In genomic region chr9:83599505-83599904, GRCm38 (mm10) we compare ENCODE assay signal across 11 mouse cellular contexts. TPM values are rescaled to one million over a fixed set of nuclear protein-coding genes. Genes with fewer than 3 reads are reported as not detected.
DNase-seq lines count a peak whose midpoint lies in the region; ATAC-seq and TF ChIP-seq lines count a peak whose summit lies in the region.
"Had no signal": no experiment of that assay in that cellular context is flagged by ENCODE, and none has a peak within 500 bp of the region (broad histone marks: within the 10 kb centered on the region; RNA-seq: fewer than 3 reads in every experiment).

No protein-coding gene starts in this region.

- TF ChIP-seq CTCF in hindbrain, postnatal 0 days (IDR thresholded peaks at IDR 0.05; ENCODE audit: low read depth) = no peak
- no peak for TF ChIP-seq CTCF in midbrain, postnatal 0 days (IDR thresholded peaks at IDR 0.05)

- H3K4me2 ChIP-seq in hindbrain, postnatal 0 days (ENCODE audit: low read depth, low read length) = no peak overlapping the region
- H3K4me2 ChIP-seq in hindbrain, embryonic 11.5 days (replicated peaks; ENCODE audit: low read depth, low read length) = no peak overlapping the region
- H3K4me2 ChIP-seq in midbrain, postnatal 0 days (ENCODE audit: low read depth, low read length, poor library complexity, severe bottlenecking) = no peak overlapping the region
- H3K4me2 ChIP-seq in midbrain, embryonic 15.5 days = no peak overlapping the region
- H3K4me2 ChIP-seq: embryonic facial prominence, embryonic 12.5 days; limb, embryonic 13.5 days had no signal

- H3K27me3 ChIP-seq in hindbrain, postnatal 0 days (ENCODE audit: insufficient read depth, low read length) = no peaks in the 10 kb centered on the region
- H3K27me3 ChIP-seq in hindbrain, embryonic 11.5 days (ENCODE audit: control insufficient read depth, insufficient read depth, low read length) = no peaks in the 10 kb centered on the region
- no peaks in the 10 kb centered on the region for H3K27me3 ChIP-seq in midbrain, postnatal 0 days (ENCODE audit: insufficient read depth, low read length)
- no peaks in the 10 kb centered on the region for H3K27me3 ChIP-seq in midbrain, embryonic 15.5 days (replicated peaks)
- H3K27me3 ChIP-seq in limb, embryonic 10.5 days (ENCODE audit: low read depth, poor library complexity, severe bottlenecking) = no peaks in the 10 kb centered on the region
- H3K27me3 ChIP-seq: embryonic facial prominence, embryonic 12.5 days; limb, embryonic 13.5 days had no signal

- no peaks in the 10 kb centered on the region; the same call in 1 of the 2 replicates for H3K4me1 ChIP-seq in hindbrain, postnatal 0 days (ENCODE audit: insufficient read depth, low read length)
- H3K4me1 ChIP-seq in hindbrain, embryonic 11.5 days (replicated peaks; ENCODE audit: control insufficient read depth, insufficient read depth, low read length) = no peaks in the 10 kb centered on the region
- H3K4me1 ChIP-seq in midbrain, postnatal 0 days (ENCODE audit: insufficient read depth, low read length) = no peaks in the 10 kb centered on the region
- H3K4me1 ChIP-seq in midbrain, embryonic 15.5 days = peaks cover 14% of the 10 kb centered on the region
- peaks cover 8% of the 10 kb centered on the region for H3K4me1 ChIP-seq in limb, embryonic 10.5 days

- DNase-seq in cerebellum, adult 11 months = peak; percentile 17
- no peak for DNase-seq in cerebellum, adult 8-10 months
- DNase-seq in hindbrain, postnatal 0 days (ENCODE audit: low spot score) = peak; percentile 59
- no peak for DNase-seq in hindbrain, embryonic 11.5 days (ENCODE audit: low spot score)
- peak; percentile 48 for DNase-seq in midbrain, postnatal 0 days (ENCODE audit: low spot score)
- no peak for DNase-seq in limb, embryonic 10.5 days (ENCODE audit: low spot score)
- DNase-seq: kidney, adult 18-20 months had no signal

- ATAC-seq in hindbrain, postnatal 0 days = no peak
- no peak for ATAC-seq in hindbrain, embryonic 11.5 days (ENCODE audit: low FRiP score)
- ATAC-seq in midbrain, postnatal 0 days (ENCODE audit: low FRiP score) = no peak
- no peak for ATAC-seq in midbrain, embryonic 15.5 days (replicated peaks)
- ATAC-seq in monocyte, adult 5-6 weeks (replicated peaks; ENCODE audit: insufficient number of reproducible peaks, low FRiP score, low TSS enrichment, poor library complexity, severe bottlenecking) = no peak

- no peak overlapping the region for H3K27ac ChIP-seq in hindbrain, postnatal 0 days
- no peak overlapping the region for H3K27ac ChIP-seq in hindbrain, embryonic 11.5 days (ENCODE audit: low read depth, low read length)
- H3K27ac ChIP-seq in midbrain, postnatal 0 days (ENCODE audit: low read depth, low read length) = no peak overlapping the region
- H3K27ac ChIP-seq in midbrain, embryonic 15.5 days = no peak overlapping the region
- peak overlapping the region; percentile 42; the same call in 1 of the 2 replicates for H3K27ac ChIP-seq in limb, embryonic 10.5 days
- H3K27ac ChIP-seq: limb, embryonic 13.5 days had no signal

- no peak overlapping the region for H3K9ac ChIP-seq in hindbrain, postnatal 0 days (replicated peaks; ENCODE audit: low read length)
- no peak overlapping the region for H3K9ac ChIP-seq in hindbrain, embryonic 11.5 days (ENCODE audit: low read depth, low read length)
- no peak overlapping the region for H3K9ac ChIP-seq in midbrain, postnatal 0 days (replicated peaks; ENCODE audit: low read length, poor library complexity, severe bottlenecking)
- H3K9ac ChIP-seq in midbrain, embryonic 15.5 days = no peak overlapping the region
- H3K9ac ChIP-seq: embryonic facial prominence, embryonic 12.5 days; limb, embryonic 13.5 days had no signal

- no peak overlapping the region for H3K4me3 ChIP-seq in hindbrain, postnatal 0 days (ENCODE audit: low read length)
- H3K4me3 ChIP-seq in hindbrain, embryonic 11.5 days (ENCODE audit: low read depth, low read length) = no peak overlapping the region
- no peak overlapping the region for H3K4me3 ChIP-seq in midbrain, postnatal 0 days (ENCODE audit: low read depth, low read length)
- no peak overlapping the region for H3K4me3 ChIP-seq in midbrain, embryonic 15.5 days
- no peak overlapping the region for H3K4me3 ChIP-seq in limb, embryonic 10.5 days
- H3K4me3 ChIP-seq: embryonic facial prominence, embryonic 12.5 days; limb, embryonic 13.5 days had no signal

- H3K9me3 ChIP-seq in hindbrain, postnatal 0 days (ENCODE audit: low read length) = no peaks in the 10 kb centered on the region
- H3K9me3 ChIP-seq in hindbrain, embryonic 11.5 days (ENCODE audit: control insufficient read depth, low read length) = no peaks in the 10 kb centered on the region
- H3K9me3 ChIP-seq in midbrain, postnatal 0 days (ENCODE audit: low read length) = no peaks in the 10 kb centered on the region
- H3K9me3 ChIP-seq in midbrain, embryonic 15.5 days = no peaks in the 10 kb centered on the region
- H3K9me3 ChIP-seq in limb, embryonic 10.5 days (replicated peaks) = no peaks in the 10 kb centered on the region
- H3K9me3 ChIP-seq: embryonic facial prominence, embryonic 12.5 days; limb, embryonic 13.5 days had no signal

- H3K36me3 ChIP-seq in hindbrain, postnatal 0 days (ENCODE audit: insufficient read depth, low read length) = no peaks in the 10 kb centered on the region
- no peaks in the 10 kb centered on the region for H3K36me3 ChIP-seq in hindbrain, embryonic 11.5 days (ENCODE audit: control insufficient read depth, insufficient read depth, low read length)
- no peaks in the 10 kb centered on the region for H3K36me3 ChIP-seq in midbrain, postnatal 0 days (ENCODE audit: insufficient read depth, low read length)
- H3K36me3 ChIP-seq in midbrain, embryonic 15.5 days (replicated peaks) = no peaks in the 10 kb centered on the region
- H3K36me3 ChIP-seq in limb, embryonic 10.5 days = no peaks in the 10 kb centered on the region
- H3K36me3 ChIP-seq: embryonic facial prominence, embryonic 12.5 days; limb, embryonic 13.5 days had no signal

- 25% methylated on average over 6 of the region's 6 CpGs for WGBS in hindbrain, postnatal 0 days
- WGBS in hindbrain, embryonic 11.5 days = 81% methylated on average over 6 of the region's 6 CpGs
- 51% methylated on average over 6 of the region's 6 CpGs for WGBS in midbrain, postnatal 0 days
- WGBS in midbrain, embryonic 15.5 days = 54% methylated on average over 6 of the region's 6 CpGs
- 85% methylated on average over 6 of the region's 6 CpGs for WGBS in limb, embryonic 10.5 days

RNA-seq across cellular contexts. Expression of gene Sh3bgrl2, which starts 51.4 kb away (rescaled TPM):
- total RNA-seq in hindbrain, postnatal 0 days (2014; rRNA removed) = 9.0 and 11.9 TPM in 2 replicates
- 7.1 and 10.0 TPM in 2 replicates for polyA plus RNA-seq in hindbrain, postnatal 0 days (2015; fragmentation: Nextera tagmentation; extraction: Ambion mirVana)
- polyA plus RNA-seq in hindbrain, embryonic 11.5 days (2014; fragmentation: Nextera tagmentation; extraction: Ambion mirVana) = 7.3 and 8.9 TPM in 2 replicates
- total RNA-seq in midbrain, postnatal 0 days (2014; rRNA removed) = 10.6 and 13.2 TPM in 2 replicates
- 6.3 TPM in 2 replicates for polyA plus RNA-seq in midbrain, postnatal 0 days (2015; fragmentation: Nextera tagmentation; extraction: Ambion mirVana)
- polyA plus RNA-seq in midbrain, embryonic 15.5 days (2015; fragmentation: Nextera tagmentation; extraction: Ambion mirVana) = 7.7 and 8.8 TPM in 2 replicates
- 9.2 and 10.9 TPM in 2 replicates for polyA plus RNA-seq in limb, embryonic 10.5 days (2016; fragmentation: Nextera tagmentation; extraction: Ambion mirVana)
- total RNA-seq in monocyte, adult 5-6 weeks (2017) = 2.4 to 19.4 TPM (median 2.7 TPM) in 3 replicates

Comparison
In these comparisons a context has a peak if more than half of its experiments do, and no peak if none do; other contexts are left out.
1. DNase-seq: peak in cerebellum, adult 11 months (single experiment), hindbrain, postnatal 0 days (single experiment) and midbrain, postnatal 0 days (single experiment); none in cerebellum, adult 8-10 months (single experiment), hindbrain, embryonic 11.5 days (single experiment) and limb, embryonic 10.5 days (single experiment).